Mouse (Mus musculus): Measurements from ENCODE around the gene Rps7.

DNA sequence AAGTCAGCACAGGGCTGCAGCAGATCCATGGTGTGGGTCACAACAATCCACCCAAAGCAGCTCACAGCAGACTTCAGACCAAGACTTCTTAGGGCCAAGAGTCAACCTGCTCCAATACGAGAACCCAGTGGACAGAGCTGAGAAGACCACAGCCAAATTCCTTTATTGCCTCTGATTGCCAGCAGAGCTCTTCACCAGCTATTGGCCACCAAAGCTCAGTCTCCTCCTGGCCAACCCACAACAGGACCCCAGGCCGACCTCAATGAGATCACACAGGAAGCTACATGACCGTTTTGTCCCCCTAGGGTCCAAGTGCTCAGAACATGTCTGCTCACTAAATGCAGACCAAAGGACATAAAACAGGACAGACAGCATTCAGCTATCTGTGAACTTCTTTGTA lies 37.6 kb downstream of the Rps7 start:
- TF ChIP-seq CTCF (IDR thresholded peaks at IDR 0.05; ENCODE audit: insufficient read depth, low read depth, low read length) = no peak
- TF ChIP-seq POLR2A (IDR thresholded peaks at IDR 0.05; ENCODE audit: insufficient read depth, low read depth, low read length) = no peak

All from olfactory bulb, adult 2 months (tissue).